Mouse (Mus musculus) regulatory T cell (primary cell): ENCODE data around the gene Bnip3.

Experiments
- in situ Hi-C: fragments of 300-600 bp; cut with MboI, MseI; formaldehyde crosslinking; loops from one replicate; pipeline ENCODE4 v1.15.1; 2025; ENCODE audit warnings: high pct_unique_total_duplicates

Bnip3 gene

GRCm38 (mm10) chr7:138845544-138846391, 63.6 kb downstream of the Bnip3 start, which contains the start of the genes Ppp2r2d and Mapk1ip1:
Ppp2r2d (plus strand) TSS chr7:138846079.
Mapk1ip1 (minus strand) TSS chr7:138846273.
- in situ Hi-C loops: loop anchor here (5.0 kb wide), 1 partner anchor 367 kb away; the partner anchor contains the start of genes Lrrc27 and Stk32c

GRCm38 (mm10) chr7:138845111-138845510, 64.2 kb downstream of the Bnip3 start:
- in situ Hi-C loops: loop anchor here (5.0 kb wide), 1 partner anchor 367 kb away; the partner anchor contains the start of genes Lrrc27 and Stk32c

GRCm38 (mm10) chr7:138843421-138843820, 65.9 kb downstream of the Bnip3 start:
- in situ Hi-C loops: loop anchor here (5.0 kb wide), 1 partner anchor 79 kb away; no protein-coding TSS in a partner anchor

GRCm38 (mm10) chr7:138841436-138842151, 67.7 kb downstream of the Bnip3 start:
- in situ Hi-C loops: loop anchor here (5.0 kb wide), 1 partner anchor 81 kb away; no protein-coding TSS in a partner anchor
